Mouse (Mus musculus): ENCODE results near the gene Spats1. TPM values are rescaled to one million over a fixed set of nuclear protein-coding genes. Genes with fewer than 3 reads are reported as not detected.

Spats1 gene
- polyA plus RNA-seq, 1 experiment from 2014 or later, result 0.39 TPM

DNA sequence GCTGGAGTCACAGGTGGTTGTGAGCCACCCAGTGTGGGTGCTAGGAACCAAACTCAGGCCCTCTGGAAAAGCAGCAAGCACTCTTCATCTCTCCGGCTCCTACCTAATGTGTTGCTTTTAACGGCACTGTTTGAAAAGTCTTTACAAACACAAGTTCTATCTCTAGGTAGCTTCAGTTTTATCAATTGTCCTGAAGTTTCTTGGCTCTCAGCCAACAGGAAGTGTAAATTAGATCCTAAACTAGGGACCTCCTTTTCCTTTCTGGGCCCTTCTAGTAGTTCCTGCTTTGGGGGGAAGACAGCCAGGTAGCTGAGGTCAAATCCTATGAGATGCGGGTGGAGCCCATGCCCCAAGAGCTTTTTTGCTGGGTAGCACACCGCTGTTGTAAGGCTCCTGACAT lies 35.7 kb upstream of the Spats1 start:
- Histone ChIP-seq H3K4me3 (replicated peaks; ENCODE audit: low read depth, low read length) (no peak overlapping the region), H3K27ac (no peak overlapping the region), H3K27me3 (ENCODE audit: insufficient read depth, low read length) (no peaks in the 10 kb centered on the region), H3K4me2 (ENCODE audit: low read length) (no peak overlapping the region), H3K4me1 (replicated peaks; ENCODE audit: insufficient read depth, low read length) (0 out of 2 replicates have a peak, but pooled peaks cover 4% of the 10 kb centered on the region), H3K9me3 (replicated peaks; ENCODE audit: low read length) (no peaks in the 10 kb centered on the region), H3K36me3 (ENCODE audit: insufficient read depth, low read length) (no peaks in the 10 kb centered on the region; the same call in 1 of the 2 replicates), H3K9ac (ENCODE audit: low read depth, low read length) (no peak overlapping the region)
- TF ChIP-seq CTCF (IDR thresholded peaks at IDR 0.05; ENCODE audit: low read depth), result no peak
- ATAC-seq (replicated peaks; ENCODE audit: low FRiP score, low read depth) (no peak), DNase-seq (ENCODE audit: low spot score) (no peak)
- WGBS, result 86% methylated on average over 4 of the region's 4 CpGs

DNA sequence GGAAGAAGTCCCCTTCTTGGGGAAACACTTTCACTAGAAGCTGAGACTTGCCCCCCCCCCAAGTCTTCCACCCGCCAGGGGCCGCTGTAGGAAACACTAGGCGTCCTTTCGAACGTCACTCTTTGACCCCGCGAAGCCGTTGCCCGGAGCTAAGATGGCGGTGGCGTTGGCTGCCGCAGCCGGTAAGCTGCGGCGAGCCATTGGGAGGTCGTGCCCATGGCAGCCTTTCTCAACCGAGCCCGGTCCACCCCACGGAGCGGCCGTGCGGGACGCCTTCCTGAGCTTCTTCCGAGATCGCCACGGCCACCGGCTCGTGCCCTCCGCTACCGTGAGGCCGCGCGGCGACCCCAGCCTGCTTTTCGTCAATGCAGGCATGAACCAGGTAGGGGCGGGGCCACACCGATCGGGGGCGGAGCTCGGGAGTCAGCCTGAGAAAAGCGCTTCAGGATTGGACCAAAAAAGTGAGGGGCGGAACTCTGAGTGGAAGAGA lies 31.5 kb upstream of the Spats1 start, which contains the start of gene Aars2:
Gene Aars2, plus strand, starts transcription at position 142 of the 490 bp plus-strand sequence.
- TF ChIP-seq CTCF (IDR thresholded peaks at IDR 0.05; ENCODE audit: low read depth), result peak; percentile 91
- H3K9ac ChIP-seq (ENCODE audit: low read depth, low read length), result peak within 1 kb of the TSS; percentile 68
- H3K4me1 ChIP-seq (replicated peaks; ENCODE audit: insufficient read depth, low read length), result 0 out of 2 replicates have a peak, but pooled peaks cover 4% of the 10 kb centered on the region
- no peaks in the 10 kb centered on the region for H3K27me3 ChIP-seq (ENCODE audit: insufficient read depth, low read length)
- H3K27ac ChIP-seq, result peak within 1 kb of the TSS; percentile 81
- ATAC-seq (replicated peaks; ENCODE audit: low FRiP score, low read depth) (peak; percentile 91), DNase-seq (ENCODE audit: low spot score) (peak; percentile 95)
- under 1% methylated on average over 42 of the region's 42 CpGs for WGBS
- peak within 1 kb of the TSS; percentile 86 for H3K4me3 ChIP-seq (replicated peaks; ENCODE audit: low read depth, low read length)
- H3K9me3 ChIP-seq (replicated peaks; ENCODE audit: low read length), result no peaks in the 10 kb centered on the region
- H3K36me3 ChIP-seq (ENCODE audit: insufficient read depth, low read length), result no peaks in the 10 kb centered on the region; the same call in 1 of the 2 replicates
- peak within 1 kb of the TSS; percentile 48 for H3K4me2 ChIP-seq (ENCODE audit: low read length)

DNA sequence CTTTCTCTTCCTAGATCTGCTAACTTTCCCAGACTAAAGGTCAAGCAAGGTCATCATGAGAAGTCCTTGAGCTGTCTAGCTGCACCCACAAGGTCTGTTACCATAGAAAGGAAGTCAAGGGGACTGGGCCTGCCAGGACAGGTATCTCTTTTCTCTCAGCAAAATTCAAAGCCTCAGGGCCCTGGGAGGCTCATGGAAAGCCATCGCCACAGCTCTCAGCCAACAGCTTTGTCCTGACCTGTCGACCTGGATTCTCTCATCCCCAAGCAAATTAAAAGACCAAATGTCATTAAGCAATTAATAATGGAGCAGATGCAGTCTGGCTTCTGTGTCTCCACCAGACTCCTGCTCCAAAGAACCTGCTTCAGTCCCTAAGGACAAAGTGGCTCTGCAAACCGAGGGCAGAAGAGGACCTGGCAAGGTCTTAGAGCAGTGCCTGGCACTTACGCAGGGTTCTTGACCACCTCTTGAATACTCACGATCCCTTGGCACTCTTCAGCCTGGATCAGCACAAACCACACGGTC lies 30.8 kb upstream of the Spats1 start:
- ATAC-seq (replicated peaks; ENCODE audit: low FRiP score, low read depth), result no peak
- no peak overlapping the region for H3K4me2 ChIP-seq (ENCODE audit: low read length)

DNA sequence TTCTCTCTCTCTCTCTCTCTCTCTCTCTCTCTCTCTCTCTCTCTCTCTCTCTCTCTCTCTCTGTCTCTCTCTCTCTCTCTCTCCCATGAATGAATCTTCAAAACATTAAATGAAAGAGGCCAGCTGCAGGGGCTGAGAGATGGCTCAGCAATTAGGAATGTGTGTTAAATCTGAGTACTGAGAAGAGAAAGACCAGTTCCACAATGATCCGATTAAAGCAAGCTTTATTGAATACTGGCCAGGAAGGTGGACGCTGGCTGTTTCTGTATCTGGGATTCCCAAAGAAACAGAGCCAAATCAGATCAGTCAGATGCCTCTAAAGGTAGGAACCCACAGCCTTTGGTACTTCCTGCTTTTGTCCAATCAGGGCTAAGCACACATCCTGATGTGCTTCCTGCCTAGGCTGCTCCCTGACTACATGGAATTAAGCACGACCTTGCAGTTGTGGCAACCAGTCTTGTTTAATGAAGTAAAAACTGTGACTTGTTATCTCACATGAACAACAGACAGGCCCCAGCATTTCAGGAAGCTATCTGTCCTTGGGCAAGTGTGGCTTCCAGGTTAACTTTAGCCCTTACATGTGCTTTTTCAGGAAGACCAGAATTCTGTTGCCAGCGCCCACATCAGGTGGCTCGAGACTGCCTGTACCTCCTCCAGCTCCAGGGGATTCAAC lies 28.2 kb upstream of the Spats1 start:
- 43% methylated on average over 5 of the region's 5 CpGs for WGBS
- Histone ChIP-seq H3K27me3 (ENCODE audit: insufficient read depth, low read length) (no peaks in the 10 kb centered on the region), H3K4me3 (replicated peaks; ENCODE audit: low read depth, low read length) (no peak overlapping the region), H3K9me3 (replicated peaks; ENCODE audit: low read length) (no peaks in the 10 kb centered on the region), H3K4me1 (replicated peaks; ENCODE audit: insufficient read depth, low read length) (0 out of 2 replicates have a peak, but pooled peaks cover 4% of the 10 kb centered on the region), H3K9ac (ENCODE audit: low read depth, low read length) (no peak overlapping the region), H3K27ac (no peak overlapping the region), H3K4me2 (ENCODE audit: low read length) (no peak overlapping the region), H3K36me3 (ENCODE audit: insufficient read depth, low read length) (no peaks in the 10 kb centered on the region)
- DNase-seq (ENCODE audit: low spot score) (no peak), ATAC-seq (replicated peaks; ENCODE audit: low FRiP score, low read depth) (no peak)
- no peak for TF ChIP-seq CTCF (IDR thresholded peaks at IDR 0.05; ENCODE audit: low read depth)

More for the DNA sequence above, 30.8 kb upstream of the Spats1 start:
- Histone ChIP-seq H3K9ac (ENCODE audit: low read depth, low read length) (no peak overlapping the region), H3K27ac (no peak overlapping the region), H3K36me3 (ENCODE audit: insufficient read depth, low read length) (no peaks in the 10 kb centered on the region; the same call in 1 of the 2 replicates), H3K27me3 (ENCODE audit: insufficient read depth, low read length) (no peaks in the 10 kb centered on the region), H3K9me3 (replicated peaks; ENCODE audit: low read length) (no peaks in the 10 kb centered on the region), H3K4me1 (replicated peaks; ENCODE audit: insufficient read depth, low read length) (0 out of 2 replicates have a peak, but pooled peaks cover 4% of the 10 kb centered on the region), H3K4me3 (replicated peaks; ENCODE audit: low read depth, low read length) (no peak overlapping the region)
- WGBS, result 73% methylated on average over 6 of the region's 6 CpGs
- DNase-seq (ENCODE audit: low spot score), result no peak
- no peak for TF ChIP-seq CTCF (IDR thresholded peaks at IDR 0.05; ENCODE audit: low read depth)

DNA sequence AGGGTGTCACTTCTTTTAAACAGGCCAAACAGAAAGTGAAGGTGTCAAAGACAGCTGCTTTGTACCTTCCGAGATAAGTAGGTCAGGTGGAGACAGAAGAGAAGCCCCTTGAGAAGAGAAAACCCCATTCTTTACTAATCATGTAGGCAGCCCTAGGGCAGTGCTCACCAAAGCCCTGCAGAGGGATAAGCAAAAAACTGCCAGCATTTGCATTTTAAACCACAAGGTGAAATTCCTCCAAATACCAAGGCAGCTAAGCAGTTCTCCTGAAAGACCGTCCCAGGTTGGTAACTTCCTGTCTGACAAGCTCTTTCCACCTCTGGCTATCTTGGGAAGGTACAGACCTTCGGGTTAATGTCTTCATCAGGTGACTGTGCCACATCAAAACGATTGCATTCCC lies 27.1 kb upstream of the Spats1 start:
- Histone ChIP-seq H3K4me3 (replicated peaks; ENCODE audit: low read depth, low read length) (no peak overlapping the region), H3K36me3 (ENCODE audit: insufficient read depth, low read length) (no peaks in the 10 kb centered on the region), H3K9me3 (replicated peaks; ENCODE audit: low read length) (no peaks in the 10 kb centered on the region), H3K27ac (no peak overlapping the region), H3K4me2 (ENCODE audit: low read length) (no peak overlapping the region), H3K4me1 (replicated peaks; ENCODE audit: insufficient read depth, low read length) (0 out of 2 replicates have a peak, but pooled peaks cover 3% of the 10 kb centered on the region), H3K9ac (ENCODE audit: low read depth, low read length) (no peak overlapping the region), H3K27me3 (ENCODE audit: insufficient read depth, low read length) (no peaks in the 10 kb centered on the region)
- no peak for DNase-seq (ENCODE audit: low spot score)
- no peak for TF ChIP-seq CTCF (IDR thresholded peaks at IDR 0.05; ENCODE audit: low read depth)
- ATAC-seq (replicated peaks; ENCODE audit: low FRiP score, low read depth), result no peak
- WGBS, result 58% methylated on average over 4 of the region's 4 CpGs

DNA sequence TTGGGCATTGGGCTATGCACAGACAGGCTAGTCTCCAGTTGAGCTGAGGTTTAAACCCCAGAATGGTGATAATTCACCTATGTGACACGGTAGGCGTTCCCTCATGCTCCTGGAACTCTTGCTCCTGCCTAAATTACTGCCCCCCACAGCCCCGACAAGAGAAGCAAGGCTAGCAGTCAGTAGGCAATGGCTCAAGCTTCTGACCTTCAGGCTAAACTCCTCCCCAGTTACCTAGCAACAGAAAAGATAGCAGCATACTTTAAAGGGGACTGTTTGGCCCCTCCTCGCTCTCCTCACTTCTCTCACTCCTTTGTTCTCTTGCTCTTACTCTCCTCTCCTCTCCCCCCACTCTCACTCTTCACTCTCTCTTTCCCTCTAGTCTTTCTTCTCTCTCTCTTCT lies 25.8 kb upstream of the Spats1 start:
- ATAC-seq (replicated peaks; ENCODE audit: low FRiP score, low read depth) (no peak), DNase-seq (ENCODE audit: low spot score) (no peak)
- Histone ChIP-seq H3K9me3 (replicated peaks; ENCODE audit: low read length) (no peaks in the 10 kb centered on the region), H3K27me3 (ENCODE audit: insufficient read depth, low read length) (no peaks in the 10 kb centered on the region), H3K9ac (ENCODE audit: low read depth, low read length) (no peak overlapping the region), H3K4me1 (replicated peaks; ENCODE audit: insufficient read depth, low read length) (no peaks in the 10 kb centered on the region), H3K27ac (no peak overlapping the region), H3K4me2 (ENCODE audit: low read length) (no peak overlapping the region), H3K4me3 (replicated peaks; ENCODE audit: low read depth, low read length) (no peak overlapping the region), H3K36me3 (ENCODE audit: insufficient read depth, low read length) (no peaks in the 10 kb centered on the region)
- WGBS, result 39% methylated on average over 4 of the region's 4 CpGs
- no peak for TF ChIP-seq CTCF (IDR thresholded peaks at IDR 0.05; ENCODE audit: low read depth)
